Mouse (Mus musculus) liver, adult 2 months (tissue): Measurements from ENCODE around the gene Utrn.

Experiments
- CTCF ChIP-seq: fragments of 200-500 bp; IDR thresholded peaks from 2 replicates; pipeline ENCODE4 v1.5.1; 2011; ENCODE audit warnings: low read depth, low read length, control low read depth
- POLR2A ChIP-seq: fragments of 200-500 bp; IDR thresholded peaks from 2 replicates; pipeline ENCODE4 v1.6.1; 2011; ENCODE audit warnings: low read length, control low read depth; ENCODE audit not compliant: insufficient read depth; ENCODE audit errors: extremely low read depth

GRCm38 (mm10) chr10:12813211-12813811, 55.9 kb downstream of the Utrn start:
- TF ChIP-seq CTCF = no peak
- TF ChIP-seq POLR2A = no peak
